Mouse (Mus musculus) erythroblast, embryonic 14.5 days (primary cell): ENCODE results near the gene Cnnm2.

ENCODE experiments used
- GATA1 ChIP-seq: IDR thresholded peaks from 2 replicates; pipeline ENCODE4 v1.6.1; 2012; ENCODE audit warnings: low read length, inconsistent platforms, mixed read lengths
- TAL1 ChIP-seq: IDR thresholded peaks from 3 replicates; pipeline ENCODE4 v1.6.1; 2012; ENCODE audit warnings: low read length, inconsistent platforms, mixed read lengths

GRCm38 (mm10) chr19:46784038-46784437 is 22.6 kb downstream of the Cnnm2 start:
- no peak for TF ChIP-seq GATA1
- no peak for TF ChIP-seq TAL1
